Comparison of ENCODE assay signal across 20 mouse cellular contexts in the genomic region with DNA sequence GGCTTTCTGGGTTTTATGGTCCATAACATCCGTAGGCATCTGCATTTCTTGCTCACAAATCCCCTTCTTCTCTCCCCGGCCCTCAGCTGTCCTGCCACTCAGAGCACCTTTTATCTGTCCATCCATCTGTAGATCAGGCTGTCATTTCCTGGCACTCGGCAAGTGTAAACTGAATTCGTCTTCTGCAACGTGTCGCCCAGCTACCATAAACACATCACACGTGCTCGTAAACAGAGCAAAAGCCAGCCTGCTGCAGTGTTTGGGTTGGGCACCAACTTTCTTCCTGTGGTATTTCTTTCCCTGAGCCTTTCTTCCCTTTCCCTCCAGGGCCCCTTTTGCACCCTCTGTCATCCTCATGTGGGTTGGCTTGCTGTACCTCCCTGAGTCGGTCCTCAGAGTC.
DNase-seq lines count a peak whose midpoint lies in the region; ATAC-seq lines count a peak whose summit lies in the region.
"Had no signal": no experiment of that assay in that cellular context is flagged by ENCODE, and none has a peak within 500 bp of the region (broad histone marks: within the 10 kb centered on the region; RNA-seq: fewer than 3 reads in every experiment).

No protein-coding gene starts in this region.

- H3K9ac ChIP-seq in lung, embryonic 15.5 days = no peak overlapping the region
- H3K9ac ChIP-seq: embryonic facial prominence, embryonic 13.5 days; limb, embryonic 13.5 days; liver, embryonic 14.5 days had no signal

- intact Hi-C loops in heart, postnatal 25 days (cut with DNase I) = no loop called here

- 0 out of 2 replicates have a peak, but pooled peaks have one; percentile 29 for ATAC-seq in lung, embryonic 15.5 days (ENCODE audit: borderline replicate concordance, extremely low read depth, low FRiP score, low TSS enrichment)
- peak; percentile 54 for ATAC-seq in CD4-positive, CD25-positive, alpha-beta regulatory T cell, adult 4 months
- ATAC-seq: forebrain, embryonic 14.5 days; Patski had no signal

- H3K4me1 ChIP-seq in lung, embryonic 15.5 days = peaks cover 28% of the 10 kb centered on the region
- H3K4me1 ChIP-seq: embryonic facial prominence, embryonic 13.5 days had no signal

- H3K9me3 ChIP-seq in lung, embryonic 15.5 days = no peaks in the 10 kb centered on the region
- H3K9me3 ChIP-seq: embryonic facial prominence, embryonic 13.5 days; limb, embryonic 13.5 days had no signal

- no peak overlapping the region for H3K4me2 ChIP-seq in lung, embryonic 15.5 days
- H3K4me2 ChIP-seq: embryonic facial prominence, embryonic 13.5 days; limb, embryonic 13.5 days had no signal

- H3K27ac ChIP-seq in lung, embryonic 15.5 days = no peak overlapping the region
- H3K27ac ChIP-seq: embryonic facial prominence, embryonic 13.5 days; limb, embryonic 13.5 days; liver, embryonic 14.5 days had no signal

- H3K4me3 ChIP-seq in lung, embryonic 15.5 days = no peak overlapping the region
- H3K4me3 ChIP-seq: embryonic facial prominence, embryonic 13.5 days; limb, embryonic 13.5 days had no signal

- DNase-seq in lung, adult 18-20 months = no peak
- DNase-seq in lung, postnatal 10 days = peak; percentile 64
- DNase-seq in thymus, postnatal 4 days = peak; percentile 30
- no peak for DNase-seq in heart, postnatal 25 days (ENCODE audit: low spot score)
- DNase-seq in cerebellum, adult 11-12 months = no peak
- DNase-seq: adrenal gland, postnatal 10 days; B cell, adult 2 months; cerebellum, postnatal 14 days; gastrocnemius, postnatal 25 days; kidney, adult 8-10 months; kidney, postnatal 36 days; layer of hippocampus, adult 9-11 months; retina, postnatal 1 day had no signal

- no peaks in the 10 kb centered on the region for H3K27me3 ChIP-seq in lung, embryonic 15.5 days
- H3K27me3 ChIP-seq: embryonic facial prominence, embryonic 13.5 days; Patski had no signal

- WGBS in lung, embryonic 15.5 days = 21% methylated on average over 9 of the region's 9 CpGs

- no peaks in the 10 kb centered on the region for H3K36me3 ChIP-seq in lung, embryonic 15.5 days
- H3K36me3 ChIP-seq: embryonic facial prominence, embryonic 13.5 days; limb, embryonic 13.5 days had no signal

Comparison
In these comparisons a context has a peak if more than half of its experiments do, and no peak if none do; other contexts are left out.
1. DNase-seq: peak in lung, postnatal 10 days (single experiment) and thymus, postnatal 4 days (single experiment); none in lung, adult 18-20 months (0 of 2), heart, postnatal 25 days (single experiment) and cerebellum, adult 11-12 months (single experiment).